Mouse (Mus musculus) hematopoietic stem cell, adult 5-6 weeks (primary cell): ENCODE results near the gene Tuba1a. TPM values are rescaled to one million over a fixed set of nuclear protein-coding genes. Genes with fewer than 3 reads are reported as not detected.
A peak's percentile ranks its signal among the peaks of the same experiment; 100 is the strongest.
"Not testable (repeated sequence)": the region's sequence is repeated elsewhere in the genome, so short reads cannot be mapped to it uniquely, and the experiment has no call there.

Experiments
- ATAC-seq, 2 experiments: fragments of 125-278 bp in 1 of 2; replicated peaks in 1 of 2; 2 replicates each; pipeline ENCODE4 v1.8.0; 2016 to 2017; ENCODE audit warnings: inconsistent platforms in 2 of 2, mild to moderate bottlenecking in 2 of 2, moderate number of reproducible peaks in 2 of 2, low read depth in 1 of 2, moderate TSS enrichment in 1 of 2; ENCODE audit not compliant: low FRiP score in 2 of 2, poor library complexity in 2 of 2, severe bottlenecking in 2 of 2, insufficient read depth in 1 of 2, low TSS enrichment in 1 of 2
- total RNA-seq: library from RNA; stranded (forward); fragments of 172-1452, 232-1000 nt; gene quantifications from 2 replicates; pipeline ENCODE4 v1.2.3, GENCODE M21; 2017

Tuba1a gene
- total RNA-seq, 1 experiment from 2014 or later = 40.0 TPM

GRCm38 (mm10) chr15:98987661-98988181 lies 34.2 kb upstream of the Tuba1a start:
- no peak for ATAC-seq

GRCm38 (mm10) chr15:98987077-98987630 lies 33.7 kb upstream of the Tuba1a start:
- no peak for ATAC-seq

GRCm38 (mm10) chr15:98985982-98986715 lies 32.6 kb upstream of the Tuba1a start:
- no peak for ATAC-seq

- ATAC-seq = peak; percentile 82 to 96
Measured at GRCm38 (mm10) chr15:98985240-98985981, 31.9 kb upstream of the Tuba1a start.

GRCm38 (mm10) chr15:98984681-98985080 lies 31.2 kb upstream of the Tuba1a start:
- no peak for ATAC-seq

- no peak for ATAC-seq
Measured at GRCm38 (mm10) chr15:98983431-98984081, 30.1 kb upstream of the Tuba1a start.

GRCm38 (mm10) chr15:98982100-98982499 lies 28.6 kb upstream of the Tuba1a start:
- ATAC-seq = no peak

GRCm38 (mm10) chr15:98980012-98980614 lies 26.6 kb upstream of the Tuba1a start:
- no peak for ATAC-seq

GRCm38 (mm10) chr15:98978409-98979172 lies 25.1 kb upstream of the Tuba1a start:
- ATAC-seq = no peak

GRCm38 (mm10) chr15:98977759-98978408 lies 24.4 kb upstream of the Tuba1a start:
- ATAC-seq = no peak; a peak in 1 of 4 replicates

GRCm38 (mm10) chr15:98976763-98977758 lies 23.6 kb upstream of the Tuba1a start:
- no peak for ATAC-seq

GRCm38 (mm10) chr15:98973015-98973614 lies 19.6 kb upstream of the Tuba1a start:
- peak in 1 of 2 experiments; percentile 46; a peak in 1 of 4 replicates for ATAC-seq

GRCm38 (mm10) chr15:98971576-98972320 lies 18.2 kb upstream of the Tuba1a start:
- not testable (repeated sequence) for ATAC-seq

- ATAC-seq = no peak
Measured at GRCm38 (mm10) chr15:98971111-98971510, 17.6 kb upstream of the Tuba1a start.
